Mouse (Mus musculus) kidney, postnatal 36 days (tissue): ENCODE data around the gene Arhgap21.

Source experiments
- DNase-seq, 2 experiments: peaks; one replicate each; pipeline ENCODE4 v3.0.0; 2021 to 2022; ENCODE audit warnings: mixed read lengths in 2 of 2

Gene Arhgap21

GRCm38 (mm10) chr2:20968441-20969200, at the start of gene Arhgap21:
Gene Arhgap21 (minus strand): TSS chr2:20968881.
- peak; percentile 71 to 85 for DNase-seq

- DNase-seq: no peak
These were observed 47.9 kb upstream of the Arhgap21 start for GRCm38 (mm10) chr2:21016589-21016988.

- DNase-seq: no peak
These were observed 42.2 kb upstream of the Arhgap21 start for GRCm38 (mm10) chr2:21010806-21011397.

- DNase-seq: no peak
These were observed 41.5 kb upstream of the Arhgap21 start for GRCm38 (mm10) chr2:21010219-21010618.

GRCm38 (mm10) chr2:21009258-21010140, 40.8 kb upstream of the Arhgap21 start:
- no peak for DNase-seq

- no peak for DNase-seq
These were observed 33.9 kb upstream of the Arhgap21 start for GRCm38 (mm10) chr2:21002538-21002937.

GRCm38 (mm10) chr2:21001156-21001555, 32.5 kb upstream of the Arhgap21 start:
- DNase-seq: no peak

- DNase-seq: no peak
These were observed 26.9 kb upstream of the Arhgap21 start for GRCm38 (mm10) chr2:20995547-20995946.

- no peak for DNase-seq
These were observed 22.8 kb upstream of the Arhgap21 start for GRCm38 (mm10) chr2:20991508-20991907.

GRCm38 (mm10) chr2:20990907-20991306, 22.2 kb upstream of the Arhgap21 start:
- no peak for DNase-seq

- peak; percentile 40 to 72 for DNase-seq
These were observed 21.4 kb upstream of the Arhgap21 start for GRCm38 (mm10) chr2:20990056-20990455.

- DNase-seq: no peak
These were observed 19.1 kb upstream of the Arhgap21 start for GRCm38 (mm10) chr2:20987822-20988221.

GRCm38 (mm10) chr2:20978726-20979125, 10.0 kb upstream of the Arhgap21 start:
- DNase-seq: no peak

GRCm38 (mm10) chr2:20977051-20977450, 8.4 kb upstream of the Arhgap21 start:
- no peak for DNase-seq

GRCm38 (mm10) chr2:20973513-20973912, 4.8 kb upstream of the Arhgap21 start:
- DNase-seq: no peak

- DNase-seq: no peak
These were observed 3.5 kb upstream of the Arhgap21 start for GRCm38 (mm10) chr2:20972180-20972579.

- DNase-seq: peak in 1 of 2 experiments; percentile 5
These were observed 2.9 kb upstream of the Arhgap21 start for GRCm38 (mm10) chr2:20971628-20972027.

GRCm38 (mm10) chr2:20969201-20970200, 820 bp upstream of the Arhgap21 start:
- peak; percentile 96 to 97 for DNase-seq

GRCm38 (mm10) chr2:20967646-20968351, 882 bp downstream of the Arhgap21 start:
- DNase-seq: peak; percentile 59 to 64

- peak; percentile 26 to 52 for DNase-seq
These were observed 1.5 kb downstream of the Arhgap21 start for GRCm38 (mm10) chr2:20967101-20967645.
